Mouse (Mus musculus) spleen, adult 2 months (tissue): ENCODE results near the gene Hace1.

Source experiments
- CTCF ChIP-seq: fragments of 200-500 bp; IDR thresholded peaks from 2 replicates; pipeline ENCODE4 v1.5.1; 2011; ENCODE audit warnings: mild to moderate bottlenecking, inconsistent platforms; ENCODE audit not compliant: insufficient read depth, insufficient read length, insufficient replicate concordance; ENCODE audit errors: extremely low read depth
- POLR2A ChIP-seq: fragments of 200-500 bp; IDR thresholded peaks from 2 replicates; pipeline ENCODE4 v1.6.1; 2011; ENCODE audit warnings: low read depth, low read length, inconsistent platforms

- TF ChIP-seq CTCF (no peak), POLR2A (no peak)
Measured at GRCm38 (mm10) chr10:45668266-45668665, 90.6 kb downstream of the Hace1 start.
